14 mouse cellular contexts compared by ENCODE assay signal in the genomic region with DNA sequence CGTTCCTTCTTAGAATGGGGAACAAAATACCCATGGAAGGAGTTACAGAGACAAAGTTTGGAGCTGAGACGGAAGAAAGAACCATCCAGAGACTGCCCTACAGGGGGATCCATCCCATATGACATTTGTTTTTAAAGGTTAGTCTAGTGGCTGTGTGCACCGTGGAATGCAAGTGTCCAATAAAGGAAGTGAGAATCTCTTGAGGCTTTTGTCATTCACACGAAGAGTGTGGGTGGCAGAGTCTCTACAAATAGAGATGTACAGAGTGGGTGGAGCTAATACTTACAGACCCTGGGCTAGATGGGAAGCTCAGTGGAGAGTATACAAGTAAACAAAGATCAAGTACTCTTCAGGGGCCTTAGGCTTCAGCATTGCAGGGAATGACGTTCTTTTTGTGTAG.
"Had no signal": no experiment of that assay in that cellular context is flagged by ENCODE, and none has a peak within 500 bp of the region (broad histone marks: within the 10 kb centered on the region; RNA-seq: fewer than 3 reads in every experiment).

No protein-coding gene starts in this region.

- H3K9me3 ChIP-seq: limb, embryonic 15.5 days; midbrain, embryonic 12.5 days had no signal

- H3K4me3 ChIP-seq: left cerebral cortex, adult 2 months; limb, embryonic 15.5 days; midbrain, embryonic 12.5 days had no signal

- H3K27ac ChIP-seq: left cerebral cortex, adult 2 months; limb, embryonic 15.5 days; liver, embryonic 14.5 days; midbrain, embryonic 12.5 days had no signal

- DNase-seq: kidney, adult 8-10 months; kidney, postnatal 25 days; lung, adult 2 months; lung, postnatal 4 days; right cerebral cortex, adult 18-20 months; right cerebral cortex, postnatal 25 days; thymus, postnatal 36 days had no signal

- H3K27me3 ChIP-seq: limb, embryonic 15.5 days; midbrain, embryonic 12.5 days had no signal

- H3K4me2 ChIP-seq: limb, embryonic 15.5 days; midbrain, embryonic 12.5 days had no signal

- ATAC-seq: intestine, embryonic 16.5 days; lung, postnatal 0 days; midbrain, embryonic 16.5 days had no signal

- H3K36me3 ChIP-seq: limb, embryonic 15.5 days; midbrain, embryonic 12.5 days had no signal

- H3K4me1 ChIP-seq: limb, embryonic 15.5 days; midbrain, embryonic 12.5 days had no signal

- H3K9ac ChIP-seq: limb, embryonic 15.5 days; liver, embryonic 14.5 days; midbrain, embryonic 12.5 days had no signal
